Mouse (Mus musculus) midbrain, embryonic 10.5 days (tissue): ENCODE results near the gene Smim22. TPM values are rescaled to one million over a fixed set of nuclear protein-coding genes. Genes with fewer than 3 reads are reported as not detected.

Experiments
- DNase-seq: peaks from one replicate; pipeline ENCODE4 v3.0.0-alpha.2; 2017; ENCODE audit warnings: low spot score
- H3K27ac ChIP-seq: fragments of 300-500 bp; sonication (generic); replicated peaks from 2 replicates; pipeline ENCODE4 v1.5.1; 2016; ENCODE audit warnings: mild to moderate bottlenecking
- H3K27me3 ChIP-seq: fragments of 300-500 bp; sonication (generic); 2 replicates; pipeline ENCODE4 v1.6.1; 2016; ENCODE audit warnings: low read depth, mild to moderate bottlenecking; ENCODE audit not compliant: poor library complexity, severe bottlenecking
- H3K36me3 ChIP-seq: fragments of 300-500 bp; sonication (generic); 2 replicates; pipeline ENCODE4 v1.6.1; 2016; ENCODE audit warnings: mild to moderate bottlenecking, moderate library complexity
- H3K4me1 ChIP-seq: fragments of 300-500 bp; sonication (generic); 2 replicates; pipeline ENCODE4 v1.6.1; 2016
- H3K4me3 ChIP-seq: fragments of 300-500 bp; sonication (generic); 2 replicates; pipeline ENCODE4 v1.5.1; 2016; ENCODE audit warnings: mild to moderate bottlenecking, moderate library complexity
- H3K9me3 ChIP-seq: fragments of 300-500 bp; sonication (generic); replicated peaks from 2 replicates; pipeline ENCODE4 v1.6.1; 2016; ENCODE audit warnings: mild to moderate bottlenecking
- WGBS: fragments of 180-500 bp; shearing (Covaris S2); methylation state at CpG from one replicate; pipeline ENCODE4 v1.1.7; 2016; 5-methylcytosine and 5-hydroxymethylcytosine counted together
- polyA plus RNA-seq: library from polyadenylated mRNA; unstranded; fragments of >200 nt; fragmentation: Nextera tagmentation; extraction: Ambion mirVana; gene quantifications from 2 replicates; pipeline ENCODE4 v1.2.1, GENCODE M21; 2016

Smim22 gene
- polyA plus RNA-seq, 1 experiment from 2014 or later = 1.0 TPM

DNA sequence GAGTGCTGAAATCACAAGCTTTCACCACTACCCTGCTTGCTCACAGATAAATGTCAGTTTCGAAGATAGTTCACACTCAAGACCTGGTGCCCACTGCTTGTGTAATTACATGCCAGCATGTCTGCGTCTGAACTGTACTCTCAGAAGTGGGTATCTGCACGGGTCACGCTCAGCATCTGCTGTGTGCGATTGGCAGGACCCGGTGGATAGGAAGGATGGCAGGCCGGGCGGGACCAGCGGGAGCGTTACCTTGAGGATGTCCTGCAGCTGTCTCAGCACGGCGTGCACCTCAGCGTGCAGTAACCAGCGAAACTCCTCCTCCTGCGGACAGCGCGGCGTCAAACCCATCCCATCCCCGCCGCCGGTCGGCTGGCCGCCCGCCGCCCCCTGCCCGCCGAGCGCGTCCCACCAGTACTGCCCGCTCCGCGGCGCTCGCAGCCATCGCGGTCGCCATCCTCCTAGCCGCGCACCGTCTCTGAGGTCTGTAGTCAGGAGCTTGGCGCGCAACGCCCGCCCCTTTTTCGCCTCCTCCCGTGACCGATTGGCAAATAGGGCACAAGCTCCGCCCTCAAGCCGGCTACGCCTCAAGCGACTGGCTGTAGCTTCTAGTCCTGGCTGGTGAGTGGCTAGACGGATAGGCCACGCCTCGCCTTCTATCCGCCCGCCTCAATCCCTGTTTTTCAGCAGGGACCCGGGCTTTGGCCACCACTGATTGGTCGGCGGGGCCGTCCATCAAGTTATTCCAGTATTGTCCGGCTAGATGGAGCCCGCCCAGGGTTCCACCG, 6.2 kb downstream of the Smim22 start, which contains the start of gene Rogdi:
Rogdi (minus strand) TSS at position 500 of the 785 bp plus-strand sequence.
- Histone ChIP-seq H3K4me3 (peak within 1 kb of the TSS; percentile 80), H3K9me3 (no peaks in the 10 kb centered on the region), H3K27me3 (no peaks in the 10 kb centered on the region), H3K36me3 (peaks cover 61% of the 10 kb centered on the region), H3K27ac (peak within 1 kb of the TSS; percentile 87), H3K4me1 (peaks cover 22% of the 10 kb centered on the region)
- DNase-seq = peak; percentile 99
- WGBS = under 1% methylated on average over 63 of the region's 63 CpGs

DNA sequence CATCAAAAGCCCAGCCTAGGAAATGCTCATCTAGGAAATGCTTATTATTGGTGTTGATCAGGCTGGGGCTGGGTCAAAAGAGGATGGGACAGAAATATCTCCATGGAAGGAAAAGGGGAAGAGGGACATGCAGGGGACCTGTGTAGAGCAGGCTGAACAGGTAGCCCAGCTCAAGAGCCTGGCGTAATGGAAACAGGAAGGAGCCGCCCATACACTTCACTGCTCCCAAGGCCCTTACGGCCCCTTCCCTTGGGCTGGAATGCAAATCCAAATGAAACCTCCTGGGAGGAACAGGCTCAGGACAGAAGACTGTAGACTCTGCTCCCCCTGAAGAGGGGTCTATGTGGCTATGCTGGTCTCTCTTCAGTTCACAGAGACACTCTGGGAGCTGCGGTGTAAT, 7.5 kb downstream of the Smim22 start:
- H3K9me3 ChIP-seq = no peaks in the 10 kb centered on the region
- WGBS = 88% methylated on average over 4 of the region's 4 CpGs
- no peak overlapping the region for H3K4me3 ChIP-seq
- H3K36me3 ChIP-seq = peaks cover 64% of the 10 kb centered on the region
- H3K4me1 ChIP-seq = peaks cover 22% of the 10 kb centered on the region
- no peak overlapping the region for H3K27ac ChIP-seq
- no peak for DNase-seq
- H3K27me3 ChIP-seq = no peaks in the 10 kb centered on the region

DNA sequence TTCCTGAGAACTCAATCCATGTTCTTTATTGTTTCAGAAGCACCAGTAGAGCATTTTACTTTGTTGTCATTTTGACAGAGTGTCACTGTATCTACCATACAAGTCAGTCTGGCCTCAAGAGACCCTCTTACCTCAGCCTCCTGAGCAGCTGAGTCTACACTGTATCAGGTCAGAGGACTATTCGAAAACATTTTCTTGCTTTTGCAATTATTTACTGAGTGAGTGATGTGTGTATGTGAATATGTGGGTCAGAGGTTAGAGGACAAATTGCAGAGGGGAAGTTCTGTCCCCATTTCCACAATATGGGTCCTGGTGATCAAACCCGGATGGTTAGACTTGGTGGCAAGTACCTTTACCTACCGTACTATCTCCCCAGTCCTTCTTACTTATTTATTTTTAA, 16.9 kb downstream of the Smim22 start:
- Histone ChIP-seq H3K9me3 (no peaks in the 10 kb centered on the region), H3K4me1 (no peaks in the 10 kb centered on the region), H3K36me3 (peaks cover 99% of the 10 kb centered on the region), H3K27me3 (no peaks in the 10 kb centered on the region), H3K4me3 (no peak overlapping the region), H3K27ac (no peak overlapping the region)
- no peak for DNase-seq
- 96% methylated on average over 3 of the region's 3 CpGs for WGBS

DNA sequence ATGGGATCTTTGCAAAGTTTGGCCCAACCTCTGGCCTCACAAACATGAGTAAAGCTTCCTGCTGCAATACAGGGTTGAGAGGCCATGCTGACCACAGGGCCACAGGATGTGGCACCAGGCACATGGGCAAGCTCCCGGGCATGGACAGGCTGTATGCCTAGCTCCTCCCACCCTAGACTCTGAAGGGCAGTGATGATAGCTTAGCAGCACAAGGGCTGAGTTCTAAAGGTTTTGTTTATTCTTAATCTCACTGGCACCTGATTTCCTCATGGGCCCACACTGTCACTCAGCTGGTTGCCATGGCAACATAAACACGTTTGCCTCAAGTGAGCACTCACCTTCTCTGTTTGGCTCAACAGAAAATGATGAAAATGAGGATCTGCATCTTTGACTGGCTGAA, 22.8 kb downstream of the Smim22 start:
- Histone ChIP-seq H3K9me3 (no peaks in the 10 kb centered on the region), H3K36me3 (peaks cover 99% of the 10 kb centered on the region), H3K4me3 (no peak overlapping the region), H3K27me3 (no peaks in the 10 kb centered on the region), H3K4me1 (no peaks in the 10 kb centered on the region), H3K27ac (no peak overlapping the region)
- 77% methylated on average over 2 of the region's 2 CpGs for WGBS
- no peak for DNase-seq

DNA sequence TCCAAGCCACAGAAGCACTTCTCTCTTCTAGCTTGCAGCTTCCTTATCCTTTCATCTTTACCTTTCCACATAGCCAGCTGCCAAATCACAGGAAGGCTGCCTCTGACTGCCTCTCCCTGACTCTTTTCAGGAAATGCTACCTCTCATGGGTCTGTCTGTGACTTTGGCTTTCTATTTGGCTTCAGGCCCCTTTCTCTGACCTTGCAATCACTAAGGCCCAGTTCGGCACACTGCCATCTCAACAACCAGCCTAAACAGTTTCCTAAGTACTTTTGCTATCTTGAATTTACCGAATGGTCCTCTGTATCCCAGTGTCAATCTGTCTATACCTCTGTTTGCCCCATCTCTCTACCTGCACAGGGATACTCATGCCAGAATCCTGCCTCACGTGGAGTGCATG, 28.5 kb downstream of the Smim22 start:
- DNase-seq = no peak
- no peaks in the 10 kb centered on the region for H3K9me3 ChIP-seq
- peaks cover 100% of the 10 kb centered on the region for H3K36me3 ChIP-seq
- no peak overlapping the region for H3K27ac ChIP-seq
- H3K4me1 ChIP-seq = no peaks in the 10 kb centered on the region
- H3K4me3 ChIP-seq = no peak overlapping the region
- WGBS = 94% methylated on average over 3 of the region's 3 CpGs
- H3K27me3 ChIP-seq = no peaks in the 10 kb centered on the region

DNA sequence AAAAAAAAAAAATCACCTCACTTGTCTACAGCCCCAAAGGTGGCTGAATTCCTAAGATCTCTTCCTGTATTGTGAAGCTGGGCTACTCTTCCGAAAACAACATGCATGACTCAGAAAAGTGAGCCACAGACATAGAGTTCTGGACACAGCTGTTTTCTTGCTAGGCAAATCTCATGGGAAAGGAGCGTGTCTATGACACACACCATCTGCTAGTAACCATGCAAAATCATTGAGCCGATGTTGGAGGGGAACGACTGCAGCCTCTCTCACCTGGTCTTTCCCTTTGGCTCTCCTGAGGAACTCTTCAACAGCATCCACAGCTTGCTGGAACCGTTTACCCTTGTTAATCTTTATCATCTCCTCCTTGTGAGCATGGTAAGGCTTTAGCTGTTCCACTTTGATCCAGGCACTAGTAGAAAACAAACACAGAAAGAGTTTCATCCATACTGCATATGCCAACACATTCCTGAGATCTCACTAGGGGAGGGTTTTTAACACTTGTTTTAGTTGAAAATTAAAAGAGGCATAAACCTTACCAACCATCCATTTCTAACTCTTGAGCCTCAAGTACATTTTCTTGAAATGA, 29.7 kb downstream of the Smim22 start:
- no peaks in the 10 kb centered on the region for H3K27me3 ChIP-seq
- no peak overlapping the region for H3K27ac ChIP-seq
- DNase-seq = no peak
- 91% methylated on average over 5 of the region's 5 CpGs for WGBS
- H3K4me1 ChIP-seq = no peaks in the 10 kb centered on the region
- peaks cover 100% of the 10 kb centered on the region for H3K36me3 ChIP-seq
- no peaks in the 10 kb centered on the region for H3K9me3 ChIP-seq
- H3K4me3 ChIP-seq = no peak overlapping the region

DNA sequence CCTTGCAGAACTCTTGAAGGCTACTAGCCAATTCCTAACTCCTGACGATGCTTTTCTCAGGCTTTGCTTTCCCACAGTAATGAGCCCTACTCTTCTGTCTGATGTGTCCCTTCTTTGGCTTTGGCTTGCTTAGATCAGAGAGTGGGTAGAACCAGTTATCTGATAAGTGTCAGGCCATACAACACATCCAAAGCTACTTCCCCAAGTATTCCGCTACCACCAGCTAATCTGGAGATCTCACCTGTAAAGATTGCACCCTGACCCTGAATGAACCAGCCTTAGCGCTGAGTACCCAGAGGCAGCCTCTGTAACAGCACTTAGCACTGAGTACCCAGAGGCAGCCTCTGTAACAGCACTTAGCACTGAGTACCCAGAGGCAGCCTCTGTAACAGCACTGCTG, 38.2 kb downstream of the Smim22 start:
- peaks cover 12% of the 10 kb centered on the region for H3K4me1 ChIP-seq
- H3K36me3 ChIP-seq = peaks cover 77% of the 10 kb centered on the region
- H3K9me3 ChIP-seq = no peaks in the 10 kb centered on the region
- WGBS = 94% methylated on average over 3 of the region's 3 CpGs
- no peaks in the 10 kb centered on the region for H3K27me3 ChIP-seq
- no peak overlapping the region for H3K27ac ChIP-seq
- H3K4me3 ChIP-seq = no peak overlapping the region
- no peak for DNase-seq

DNA sequence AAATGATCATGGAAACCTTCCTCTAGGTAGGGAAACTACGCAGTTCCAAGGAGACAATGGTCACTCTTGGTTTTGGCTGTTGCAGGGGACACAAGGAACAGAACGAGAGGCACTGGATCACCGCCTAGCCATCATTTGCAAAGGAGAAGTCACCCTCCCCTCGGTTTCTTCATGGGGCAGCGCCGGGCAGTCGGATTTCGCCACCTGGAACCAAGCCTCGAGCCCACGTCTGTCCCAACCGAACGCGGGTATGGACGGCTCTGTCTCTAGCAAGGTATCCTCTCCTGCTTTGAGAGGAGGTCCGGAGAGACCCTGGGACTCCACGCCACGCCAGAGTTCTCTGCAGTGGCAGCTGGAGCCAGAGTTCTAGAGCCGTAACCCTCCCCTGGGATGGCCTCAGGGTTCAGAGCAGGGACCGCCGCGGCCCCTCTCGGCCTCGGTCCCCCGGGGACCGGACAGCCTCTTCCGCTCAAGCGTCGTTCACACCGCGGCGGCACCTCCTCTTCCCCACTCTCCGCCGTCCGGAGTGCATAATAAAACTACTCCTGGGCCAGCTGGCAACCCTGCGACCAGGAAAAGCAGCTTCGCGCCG, 42.2 kb downstream of the Smim22 start:
- Histone ChIP-seq H3K27ac (peak overlapping the region; percentile 93), H3K4me1 (peaks cover 28% of the 10 kb centered on the region), H3K36me3 (peaks cover 56% of the 10 kb centered on the region), H3K27me3 (no peaks in the 10 kb centered on the region), H3K4me3 (peak overlapping the region; percentile 79), H3K9me3 (no peaks in the 10 kb centered on the region)
- WGBS = under 1% methylated on average over 38 of the region's 38 CpGs
- DNase-seq = no peak

DNA sequence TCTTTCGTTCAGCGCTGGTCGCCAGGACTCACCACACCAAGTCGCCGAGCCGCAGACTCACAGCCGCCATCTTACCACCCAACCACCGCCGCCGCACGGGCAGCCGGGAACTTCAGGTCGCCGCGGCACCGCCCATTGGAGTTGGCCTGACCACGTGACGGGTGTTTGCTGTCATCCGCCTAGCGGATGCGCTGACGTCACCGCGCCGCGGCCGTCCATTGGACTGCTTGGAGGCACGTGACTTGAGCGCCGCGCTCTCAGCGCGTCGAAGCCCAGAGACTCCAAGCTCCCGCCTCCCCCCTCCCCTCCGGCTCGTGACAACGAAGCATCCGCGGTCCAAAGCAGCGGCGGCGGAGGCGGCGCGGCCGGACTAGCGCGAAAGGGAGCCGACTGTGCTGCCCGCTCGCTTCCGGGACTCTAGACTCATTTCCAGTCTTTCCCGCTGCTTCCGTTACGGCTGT, 42.7 kb downstream of the Smim22 start, which contains the start of the genes Glyr1 and Ubn1:
Glyr1 (minus strand) TSS at position 90 of the 461 bp plus-strand sequence.
Ubn1 (plus strand) TSS at position 284 of the 461 bp plus-strand sequence.
- H3K27me3 ChIP-seq = no peaks in the 10 kb centered on the region
- H3K36me3 ChIP-seq = peaks cover 55% of the 10 kb centered on the region
- peak within 1 kb of the TSS; percentile 93 for H3K27ac ChIP-seq
- under 1% methylated on average over 56 of the region's 56 CpGs for WGBS
- peaks cover 28% of the 10 kb centered on the region for H3K4me1 ChIP-seq
- no peaks in the 10 kb centered on the region for H3K9me3 ChIP-seq
- peak within 1 kb of the TSS; percentile 79 for H3K4me3 ChIP-seq
- peak; percentile 99 for DNase-seq

DNA sequence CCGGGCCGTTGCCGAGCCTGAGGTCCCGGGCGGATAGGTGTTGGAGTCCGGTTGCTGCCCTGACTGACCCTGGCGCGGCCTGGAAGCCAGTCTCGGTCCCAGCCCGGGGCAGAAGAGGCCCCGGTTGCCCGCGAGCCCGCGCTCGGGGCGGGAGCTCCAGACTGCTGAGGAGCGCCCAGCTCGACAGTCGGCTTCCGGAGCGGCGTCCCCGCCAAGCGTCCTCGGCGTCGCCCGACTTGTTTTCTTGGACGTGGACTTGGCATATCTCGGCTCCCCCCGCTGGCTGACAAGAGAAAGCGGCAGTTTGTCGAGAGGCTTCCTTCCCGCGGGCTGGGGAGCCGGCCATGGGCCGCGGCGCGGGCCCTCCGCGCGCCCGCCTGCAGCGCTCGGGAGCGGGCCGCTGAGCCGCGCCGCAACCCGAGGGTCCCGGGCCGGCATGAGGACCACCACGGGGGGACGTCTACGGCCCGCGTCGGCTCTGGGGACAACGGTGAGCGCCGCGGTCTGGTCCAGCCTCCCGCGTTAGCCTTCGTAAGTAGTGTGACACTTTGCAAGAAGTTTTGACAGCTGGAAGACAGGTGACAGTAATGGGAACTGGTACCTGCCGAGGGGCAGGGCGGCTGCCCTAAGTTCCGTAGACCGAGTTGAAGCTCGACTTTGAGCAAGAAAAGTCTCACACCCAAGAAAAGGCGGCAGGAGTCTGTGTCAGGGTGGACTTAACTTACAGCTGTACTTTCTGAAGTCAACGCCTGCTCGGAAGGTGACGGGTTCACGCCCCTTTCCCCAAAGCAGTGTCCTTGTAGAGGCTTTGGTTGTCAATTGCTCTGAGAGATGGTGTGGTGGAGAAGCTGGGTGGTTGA, 43.4 kb downstream of the Smim22 start:
- peak overlapping the region; percentile 93 for H3K27ac ChIP-seq
- peak; percentile 80 for DNase-seq
- H3K9me3 ChIP-seq = no peaks in the 10 kb centered on the region
- peaks cover 55% of the 10 kb centered on the region for H3K36me3 ChIP-seq
- H3K27me3 ChIP-seq = no peaks in the 10 kb centered on the region
- H3K4me1 ChIP-seq = peaks cover 28% of the 10 kb centered on the region
- WGBS = under 1% methylated on average over 78 of the region's 78 CpGs
- peak overlapping the region; percentile 79 for H3K4me3 ChIP-seq
